Mouse (Mus musculus): ENCODE data around the gene Olfr1275. TPM values are rescaled to one million over a fixed set of nuclear protein-coding genes. Genes with fewer than 3 reads are reported as not detected.

Olfr1275 gene
- total RNA-seq (2022), result not detected

DNA sequence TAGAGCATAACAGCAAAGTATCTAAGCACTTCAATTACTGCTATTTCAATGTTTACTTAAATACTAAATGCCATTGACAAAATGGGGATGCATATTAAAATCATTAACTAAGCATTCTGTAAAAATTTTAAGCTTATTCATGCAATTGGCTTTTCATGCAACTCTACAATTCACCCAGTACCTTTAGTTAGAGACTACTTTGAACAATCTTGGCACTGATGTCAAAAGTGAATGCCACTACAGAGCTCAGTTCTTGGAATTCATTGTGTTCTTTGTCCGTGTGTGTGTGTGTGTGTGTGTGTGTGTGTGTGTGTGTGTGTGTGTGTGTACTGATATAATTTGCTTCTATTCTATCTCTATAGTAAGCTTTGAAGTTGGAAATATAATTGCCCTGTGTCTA lies at the start of gene Olfr1275:
Olfr1275 (minus strand) TSS at position 101 of the 400 bp plus-strand sequence.
- no peak for DNase-seq (ENCODE audit: low spot score in 2 of 2)

DNA sequence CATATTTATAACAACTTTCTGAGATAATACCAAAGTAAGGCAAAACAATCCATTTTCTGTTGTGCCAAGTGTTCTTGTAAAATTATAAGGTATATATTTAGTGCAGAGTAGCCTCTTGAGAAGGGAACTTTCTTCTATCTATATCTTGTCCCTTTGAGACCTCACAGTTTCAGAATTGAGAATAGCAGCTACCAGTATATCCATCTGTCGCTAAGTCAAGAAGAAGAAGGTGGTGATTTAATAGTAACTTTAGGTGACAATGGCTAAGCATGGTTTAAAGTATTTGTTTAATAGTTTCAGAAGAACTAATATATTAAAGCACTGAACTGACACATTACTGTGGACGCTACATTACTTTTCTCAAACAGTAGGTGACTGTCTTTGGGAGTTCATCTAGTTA lies 38.9 kb upstream of the Olfr1275 start, which contains the start of gene Olfr1277:
Olfr1277 (minus strand) TSS at position 101 of the 400 bp plus-strand sequence.
- no peak for DNase-seq (ENCODE audit: low spot score in 2 of 2)

DNA sequence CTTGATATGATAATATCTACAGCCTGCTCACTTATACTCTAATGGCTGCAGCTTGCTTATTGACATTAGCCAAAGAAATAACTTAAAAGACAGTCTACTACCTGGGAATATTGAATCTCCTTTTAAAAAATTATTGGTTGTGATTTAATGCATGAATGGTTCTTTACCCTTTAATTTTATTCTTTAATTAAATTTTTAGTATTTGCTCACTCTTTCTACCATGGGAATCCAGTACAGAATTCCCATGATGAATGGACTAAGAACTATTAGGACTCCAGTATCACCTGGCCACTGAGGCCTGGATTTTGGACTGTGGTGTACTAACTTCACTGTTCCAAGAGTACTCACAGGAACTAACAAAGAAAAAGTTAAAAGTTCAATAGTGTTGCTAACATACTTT lies 19.1 kb upstream of the Olfr1275 start, which contains the start of gene Olfr1276:
Olfr1276 (plus strand) TSS at position 301 of the 400 bp plus-strand sequence.
- no peak for DNase-seq (ENCODE audit: low spot score in 2 of 2)

DNA sequence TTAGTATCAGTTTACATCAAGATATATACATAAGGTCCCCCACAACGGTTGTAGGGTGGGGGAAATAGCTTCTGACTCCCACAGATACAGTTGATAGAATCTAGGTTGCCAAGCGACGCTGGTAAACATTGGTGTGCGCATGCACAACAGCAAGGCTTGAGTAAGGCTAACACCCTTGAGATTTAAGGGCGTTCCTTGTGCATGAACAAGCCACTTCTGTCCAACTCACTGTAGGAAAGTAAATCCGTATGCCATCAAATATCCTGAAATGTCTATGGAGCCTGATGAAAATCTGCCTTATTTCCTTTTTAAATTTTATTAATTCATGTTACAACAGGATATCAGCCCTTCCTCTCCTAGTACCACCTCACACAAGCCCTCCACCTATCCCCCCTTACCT lies 5.6 kb downstream of the Olfr1275 start, which contains the start of gene 4930430A15Rik:
4930430A15Rik (minus strand) TSS at position 101 of the 400 bp plus-strand sequence.
- no peak for DNase-seq (ENCODE audit: low spot score in 2 of 2)

DNA sequence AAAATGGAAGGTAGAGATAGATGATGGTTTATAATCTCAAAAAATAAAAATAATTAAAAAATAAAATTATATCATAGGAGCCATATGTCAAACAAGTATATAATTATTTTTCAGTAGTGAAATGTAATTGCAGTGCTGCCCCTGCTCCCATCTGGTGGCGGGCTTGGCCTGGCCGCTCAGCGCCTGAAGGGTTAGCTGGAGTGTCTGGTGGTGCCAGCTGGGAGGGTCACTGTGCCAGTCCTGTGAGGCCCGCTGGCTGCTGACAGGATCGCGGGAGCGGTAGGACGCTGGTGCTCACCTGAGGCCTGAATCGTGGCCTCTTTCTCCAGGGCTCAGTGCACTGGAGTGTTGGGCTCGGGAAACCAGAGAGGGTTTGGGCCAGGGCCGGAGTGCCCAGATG lies 53.0 kb downstream of the Olfr1275 start:
- DNase-seq (ENCODE audit: low spot score in 2 of 2), result no peak

Other genes starting within 250 kb of the Olfr1275 start
- gene Gm13941, start 129.3 kb downstream of the Olfr1275 start, total RNA-seq (2022), result not detected
- gene Gm15130, start 82.3 kb downstream of the Olfr1275 start, total RNA-seq (2022), result not detected
- not detected for gene 4930430A15Rik, start 5.7 kb downstream of the Olfr1275 start, total RNA-seq (2022)
- not detected for gene Olfr1276, start 19.2 kb upstream of the Olfr1275 start, total RNA-seq (2022)
- gene Olfr1277, start 38.8 kb upstream of the Olfr1275 start, total RNA-seq (2022), result not detected
- not detected for gene Olfr1278, start 54.9 kb upstream of the Olfr1275 start, total RNA-seq (2022)
- gene Olfr1279, start 65.3 kb upstream of the Olfr1275 start, total RNA-seq (2022), result not detected
- not detected for gene Olfr1280, start 78.7 kb upstream of the Olfr1275 start, total RNA-seq (2022)
- not detected for gene Olfr1281, start 91.2 kb upstream of the Olfr1275 start, total RNA-seq (2022)
- not detected for gene Olfr1282, start 100.8 kb upstream of the Olfr1275 start, total RNA-seq (2022)
- not detected for gene Olfr1283, start 131.5 kb upstream of the Olfr1275 start, total RNA-seq (2022)
- not detected for gene Olfr1284, start 140.2 kb upstream of the Olfr1275 start, total RNA-seq (2022)
- gene Olfr1286, start 187.8 kb upstream of the Olfr1275 start, total RNA-seq (2022), result not detected
- gene Olfr1287, start 213.9 kb upstream of the Olfr1275 start, total RNA-seq (2022), result not detected
- gene Olfr1288, start 238.8 kb upstream of the Olfr1275 start, total RNA-seq (2022), result not detected
- not detected for gene Olfr1289, start 245.5 kb upstream of the Olfr1275 start, total RNA-seq (2022)